Mouse (Mus musculus) midbrain, embryonic 15.5 days (tissue): Measurements from ENCODE around the gene Cdr2. TPM values are rescaled to one million over a fixed set of nuclear protein-coding genes. Genes with fewer than 3 reads are reported as not detected.
"Not testable (repeated sequence)": the region's sequence is repeated elsewhere in the genome, so short reads cannot be mapped to it uniquely, and the experiment has no call there.

Experiments used
- ATAC-seq: fragments of 200-750 bp; cut with Nextera tagmentation; replicated peaks from 2 replicates; pipeline ENCODE4 v1.8.0; 2017; ENCODE audit warnings: moderate TSS enrichment
- H3K27ac ChIP-seq: fragments of 300-500 bp; sonication (generic); 2 replicates; pipeline ENCODE4 v1.5.1; 2015; ENCODE audit warnings: mild to moderate bottlenecking, inconsistent platforms
- H3K27me3 ChIP-seq: fragments of 300-500 bp; sonication (generic); replicated peaks from 2 replicates; pipeline ENCODE4 v1.6.1; 2015; ENCODE audit warnings: inconsistent platforms
- H3K36me3 ChIP-seq: fragments of 300-500 bp; sonication (generic); replicated peaks from 2 replicates; pipeline ENCODE4 v1.6.1; 2015; ENCODE audit warnings: inconsistent platforms
- H3K4me1 ChIP-seq: fragments of 300-500 bp; sonication (generic); 2 replicates; pipeline ENCODE4 v1.6.1; 2015; ENCODE audit warnings: inconsistent platforms
- H3K4me2 ChIP-seq: fragments of 300-500 bp; sonication (generic); 2 replicates; pipeline ENCODE4 v1.6.1; 2015; ENCODE audit warnings: inconsistent platforms, mild to moderate bottlenecking, moderate library complexity
- H3K4me3 ChIP-seq: fragments of 300-500 bp; sonication (generic); 2 replicates; pipeline ENCODE4 v1.5.1; 2015; ENCODE audit warnings: mild to moderate bottlenecking, inconsistent platforms
- H3K9ac ChIP-seq: fragments of 300-500 bp; sonication (generic); 2 replicates; pipeline ENCODE4 v1.6.1; 2015; ENCODE audit warnings: mild to moderate bottlenecking, inconsistent platforms
- H3K9me3 ChIP-seq: fragments of 300-500 bp; sonication (generic); 2 replicates; pipeline ENCODE4 v1.6.1; 2016; ENCODE audit warnings: inconsistent platforms
- WGBS: fragments of 180-500 bp; shearing (Covaris S2); methylation state at CpG from one replicate; pipeline ENCODE4 v1.1.7; 2015; ENCODE audit warnings: mixed read lengths; 5-methylcytosine and 5-hydroxymethylcytosine counted together
- polyA plus RNA-seq: library from polyadenylated mRNA; unstranded; fragments of >200 nt; fragmentation: Nextera tagmentation; extraction: Ambion mirVana; gene quantifications from 2 replicates; pipeline ENCODE4 v1.2.1, GENCODE M21; 2015

Gene Cdr2
- 14.7 and 15.0 TPM in 2 replicates for polyA plus RNA-seq

- ATAC-seq = peak; percentile 98
- H3K27ac ChIP-seq = peak within 1 kb of the TSS; percentile 85
- no peaks in the 10 kb centered on the region for H3K9me3 ChIP-seq
- peaks cover 23% of the 10 kb centered on the region for H3K4me1 ChIP-seq
- WGBS = under 1% methylated on average over 46 of the region's 46 CpGs
- peak within 1 kb of the TSS; percentile 87 for H3K4me2 ChIP-seq
- peak within 1 kb of the TSS; percentile 84 for H3K9ac ChIP-seq
- H3K27me3 ChIP-seq = no peaks in the 10 kb centered on the region
- no peaks in the 10 kb centered on the region for H3K36me3 ChIP-seq
- peak within 1 kb of the TSS; percentile 98 for H3K4me3 ChIP-seq
Observed at GRCm38 (mm10) chr7:120982200-120982841, at the start of gene Cdr2, which contains the start of gene Mfsd13b. Gene Cdr2, minus strand, starts transcription at chr7:120982312. Gene Mfsd13b, plus strand, starts transcription at chr7:120982509.

- H3K27ac ChIP-seq, H3K4me3 ChIP-seq, H3K36me3 ChIP-seq, H3K4me1 ChIP-seq, H3K9ac ChIP-seq, H3K9me3 ChIP-seq, ATAC-seq, H3K4me2 ChIP-seq: not testable (repeated sequence)
- peaks cover 24% of the 10 kb centered on the region for H3K27me3 ChIP-seq
Observed at GRCm38 (mm10) chr7:121029947-121030346, 47.8 kb upstream of the Cdr2 start.

GRCm38 (mm10) chr7:121026300-121026699 lies 44.2 kb upstream of the Cdr2 start:
- Histone ChIP-seq H3K27me3 (0 out of 2 replicates have a peak, but pooled peaks cover 16% of the 10 kb centered on the region), H3K36me3 (no peaks in the 10 kb centered on the region), H3K4me2 (no peak overlapping the region), H3K4me1 (no peaks in the 10 kb centered on the region), H3K27ac (no peak overlapping the region), H3K4me3 (no peak overlapping the region), H3K9ac (no peak overlapping the region), H3K9me3 (no peaks in the 10 kb centered on the region)
- no peak for ATAC-seq
- WGBS = 67% methylated on average over 3 of the region's 3 CpGs

- Histone ChIP-seq H3K36me3 (no peaks in the 10 kb centered on the region), H3K4me3 (no peak overlapping the region), H3K4me2 (no peak overlapping the region), H3K4me1 (no peaks in the 10 kb centered on the region), H3K27me3 (0 out of 2 replicates have a peak, but pooled peaks cover 12% of the 10 kb centered on the region), H3K9ac (no peak overlapping the region), H3K27ac (no peak overlapping the region), H3K9me3 (no peaks in the 10 kb centered on the region)
- ATAC-seq = no peak
- 80% methylated on average over 6 of the region's 6 CpGs for WGBS
Observed at GRCm38 (mm10) chr7:121025221-121026008, 43.3 kb upstream of the Cdr2 start.

- Histone ChIP-seq H3K36me3 (no peaks in the 10 kb centered on the region), H3K4me2 (no peak overlapping the region), H3K27me3 (no peaks in the 10 kb centered on the region), H3K9ac (no peak overlapping the region), H3K4me3 (no peak overlapping the region), H3K9me3 (no peaks in the 10 kb centered on the region), H3K27ac (no peak overlapping the region), H3K4me1 (no peaks in the 10 kb centered on the region)
- WGBS = 40% methylated on average over 8 of the region's 8 CpGs
- ATAC-seq = no peak
Observed at GRCm38 (mm10) chr7:121020277-121020676, 38.2 kb upstream of the Cdr2 start.

- Histone ChIP-seq H3K9ac (no peak overlapping the region), H3K36me3 (no peaks in the 10 kb centered on the region), H3K4me1 (no peaks in the 10 kb centered on the region), H3K4me3 (no peak overlapping the region), H3K27me3 (no peaks in the 10 kb centered on the region), H3K27ac (no peak overlapping the region), H3K9me3 (no peaks in the 10 kb centered on the region), H3K4me2 (no peak overlapping the region)
- no peak for ATAC-seq
- WGBS = 91% methylated on average over 3 of the region's 3 CpGs
Observed at GRCm38 (mm10) chr7:121018778-121019177, 36.7 kb upstream of the Cdr2 start.

GRCm38 (mm10) chr7:121014486-121014885 lies 32.4 kb upstream of the Cdr2 start:
- Histone ChIP-seq H3K36me3 (no peaks in the 10 kb centered on the region), H3K27me3 (no peaks in the 10 kb centered on the region), H3K4me1 (0 out of 2 replicates have a peak, but pooled peaks cover 9% of the 10 kb centered on the region), H3K27ac (no peak overlapping the region), H3K9ac (no peak overlapping the region), H3K4me3 (no peak overlapping the region), H3K9me3 (no peaks in the 10 kb centered on the region), H3K4me2 (no peak overlapping the region)
- 91% methylated on average over 10 of the region's 10 CpGs for WGBS
- no peak for ATAC-seq

GRCm38 (mm10) chr7:121011794-121012689 lies 29.9 kb upstream of the Cdr2 start:
- no peak overlapping the region for H3K27ac ChIP-seq
- 55% methylated on average over 10 of the region's 10 CpGs for WGBS
- 0 out of 2 replicates have a peak, but pooled peaks cover 9% of the 10 kb centered on the region for H3K4me1 ChIP-seq

GRCm38 (mm10) chr7:121003793-121004418 lies 21.8 kb upstream of the Cdr2 start:
- Histone ChIP-seq H3K4me2 (no peak overlapping the region), H3K9me3 (no peaks in the 10 kb centered on the region), H3K27ac (no peak overlapping the region), H3K27me3 (no peaks in the 10 kb centered on the region), H3K36me3 (no peaks in the 10 kb centered on the region), H3K4me1 (no peaks in the 10 kb centered on the region), H3K9ac (no peak overlapping the region), H3K4me3 (no peak overlapping the region)
- 77% methylated on average over 4 of the region's 4 CpGs for WGBS
- ATAC-seq = no peak

More at GRCm38 (mm10) chr7:121011794-121012689, 29.9 kb upstream of the Cdr2 start:
- peak; percentile 69; the same call in 1 of the 2 replicates for ATAC-seq
- Histone ChIP-seq H3K9me3 (no peaks in the 10 kb centered on the region), H3K27me3 (no peaks in the 10 kb centered on the region), H3K4me2 (no peak overlapping the region), H3K4me3 (no peak overlapping the region), H3K36me3 (no peaks in the 10 kb centered on the region), H3K9ac (no peak overlapping the region)

GRCm38 (mm10) chr7:121002407-121002928 lies 20.4 kb upstream of the Cdr2 start:
- Histone ChIP-seq H3K4me2 (no peak overlapping the region), H3K27ac (no peak overlapping the region), H3K4me1 (no peaks in the 10 kb centered on the region), H3K4me3 (no peak overlapping the region), H3K9me3 (no peaks in the 10 kb centered on the region), H3K9ac (no peak overlapping the region), H3K36me3 (no peaks in the 10 kb centered on the region), H3K27me3 (no peaks in the 10 kb centered on the region)
- no peak for ATAC-seq
- 93% methylated on average over 5 of the region's 5 CpGs for WGBS

GRCm38 (mm10) chr7:121001879-121002278 lies 19.8 kb upstream of the Cdr2 start:
- Histone ChIP-seq H3K36me3 (no peaks in the 10 kb centered on the region), H3K27me3 (no peaks in the 10 kb centered on the region), H3K27ac (no peak overlapping the region), H3K9ac (no peak overlapping the region), H3K4me3 (no peak overlapping the region), H3K9me3 (no peaks in the 10 kb centered on the region), H3K4me2 (no peak overlapping the region), H3K4me1 (no peaks in the 10 kb centered on the region)
- WGBS = 83% methylated on average over 3 of the region's 3 CpGs
- ATAC-seq = no peak
